Mouse (Mus musculus): Measurements from ENCODE around the gene Dlgap5. TPM values are rescaled to one million over a fixed set of nuclear protein-coding genes. Genes with fewer than 3 reads are reported as not detected.

Gene Dlgap5
- total RNA-seq, 1 experiment from 2014 or later, result 5.5 TPM

DNA sequence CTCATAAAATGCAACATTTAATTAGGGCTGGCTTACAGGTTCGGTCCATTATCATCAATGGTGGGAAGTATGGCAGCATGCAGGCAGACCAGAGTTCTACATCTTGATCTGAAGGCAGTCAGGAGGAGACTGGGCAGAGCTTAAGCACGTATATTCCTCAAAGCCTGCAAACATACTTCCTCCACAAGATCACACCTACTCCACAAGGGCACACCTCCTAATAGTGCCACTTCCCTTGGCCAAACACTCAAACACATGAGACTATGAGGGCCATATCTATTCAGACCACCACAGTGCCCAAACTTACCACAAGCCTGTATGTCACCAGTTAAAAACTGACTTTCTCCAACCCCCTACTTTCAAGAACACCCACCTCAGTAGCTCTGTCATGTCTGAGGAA is 56.8 kb downstream of the Dlgap5 start:
- no peak for ATAC-seq (ENCODE audit: extremely low read depth, insufficient number of reproducible peaks, low FRiP score, poor library complexity, severe bottlenecking)

GRCm38 (mm10) chr14:47359610-47360009 is 58.6 kb downstream of the Dlgap5 start:
- no peak for ATAC-seq (ENCODE audit: extremely low read depth, insufficient number of reproducible peaks, low FRiP score, poor library complexity, severe bottlenecking)

DNA sequence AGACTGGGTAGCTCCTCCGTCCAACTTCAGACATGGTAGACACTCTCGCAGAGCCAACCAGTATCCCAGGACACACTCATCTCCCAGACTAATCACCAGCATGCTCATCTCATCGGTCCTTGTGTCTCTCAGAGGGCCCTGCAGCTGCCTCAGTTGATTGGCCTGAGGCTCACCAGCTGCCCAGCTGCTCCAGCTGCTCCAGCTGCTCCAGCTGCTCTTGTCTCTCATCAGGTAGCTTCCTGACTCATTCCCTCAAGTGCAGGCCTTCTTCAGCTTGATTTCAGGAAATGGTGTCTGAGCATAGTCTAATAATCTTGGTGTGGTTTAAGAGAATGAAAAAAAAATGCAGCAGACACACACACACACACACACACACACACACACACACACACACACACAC is 61.6 kb downstream of the Dlgap5 start:
- no peak for ATAC-seq (ENCODE audit: extremely low read depth, insufficient number of reproducible peaks, low FRiP score, poor library complexity, severe bottlenecking)

GRCm38 (mm10) chr14:47354948-47355347 is 63.3 kb downstream of the Dlgap5 start:
- ATAC-seq (ENCODE audit: extremely low read depth, insufficient number of reproducible peaks, low FRiP score, poor library complexity, severe bottlenecking), result no peak

DNA sequence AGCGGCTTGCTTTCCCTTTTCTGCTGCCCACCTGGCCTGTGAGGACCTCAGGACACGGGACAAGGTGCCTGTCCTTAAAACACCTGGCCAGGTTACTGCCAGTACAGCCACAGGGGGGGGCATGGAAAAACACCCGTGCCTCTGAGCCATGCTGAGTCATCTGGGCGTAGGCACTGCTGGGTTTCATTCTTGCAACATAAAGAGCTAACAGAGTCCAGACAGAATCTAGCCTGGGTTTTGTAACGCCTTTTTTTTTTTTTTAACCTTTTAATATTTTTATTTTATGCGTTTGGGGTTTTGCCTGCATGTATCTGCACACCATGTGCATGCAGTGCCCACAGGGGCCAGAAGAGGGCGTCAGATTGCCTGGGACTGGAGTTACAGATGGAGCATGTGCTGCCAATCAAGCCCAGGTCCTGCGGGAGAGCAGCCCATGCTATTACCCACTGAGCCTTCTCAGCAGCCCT is 64.1 kb downstream of the Dlgap5 start:
- peak; percentile 66; the same call in 1 of the 2 replicates for ATAC-seq (ENCODE audit: extremely low read depth, insufficient number of reproducible peaks, low FRiP score, poor library complexity, severe bottlenecking)

GRCm38 (mm10) chr14:47353240-47353639 is 65.0 kb downstream of the Dlgap5 start:
- no peak for ATAC-seq (ENCODE audit: extremely low read depth, insufficient number of reproducible peaks, low FRiP score, poor library complexity, severe bottlenecking)

DNA sequence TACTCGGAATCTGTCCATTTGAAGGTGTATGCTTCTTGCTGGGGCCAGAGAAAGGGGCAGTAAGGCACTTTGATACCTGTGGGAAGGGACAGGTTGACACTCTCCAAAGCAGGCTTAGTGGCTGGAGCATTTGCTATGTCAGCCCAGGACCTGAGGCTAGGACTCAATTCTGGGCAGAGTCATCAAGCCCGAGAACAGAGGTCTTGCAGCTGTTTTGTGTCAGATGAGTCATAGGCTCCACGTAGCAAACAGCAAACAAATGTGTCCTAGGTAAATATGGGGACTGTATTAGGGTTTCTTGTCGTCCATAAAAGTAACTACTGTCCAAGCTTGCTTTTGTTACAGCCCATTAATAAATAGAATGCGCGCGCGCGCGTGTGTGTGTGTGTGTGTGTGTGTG is 65.9 kb downstream of the Dlgap5 start:
- ATAC-seq (ENCODE audit: extremely low read depth, insufficient number of reproducible peaks, low FRiP score, poor library complexity, severe bottlenecking), result no peak

GRCm38 (mm10) chr14:47350974-47351373 is 67.2 kb downstream of the Dlgap5 start:
- no peak for ATAC-seq (ENCODE audit: extremely low read depth, insufficient number of reproducible peaks, low FRiP score, poor library complexity, severe bottlenecking)

DNA sequence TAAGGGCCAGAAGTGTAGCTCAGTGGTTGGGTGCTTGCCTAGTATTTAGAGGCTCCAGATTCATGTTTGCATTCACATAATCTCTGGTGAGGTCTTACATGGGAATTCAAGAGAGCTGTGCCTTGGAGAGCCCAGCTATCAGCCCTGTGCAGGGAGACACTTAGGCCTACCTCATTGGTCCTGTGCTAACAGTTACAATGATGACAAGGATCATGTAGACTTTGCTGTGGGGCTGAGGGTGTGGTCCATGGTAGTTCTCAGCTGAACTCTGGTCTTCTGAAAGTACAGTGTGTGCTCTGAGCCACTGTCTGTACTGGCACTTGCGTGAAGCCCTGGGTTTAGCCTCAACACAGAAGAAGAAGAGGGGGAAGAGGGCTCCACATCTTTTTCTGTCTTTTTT is 71.5 kb downstream of the Dlgap5 start:
- ATAC-seq (ENCODE audit: extremely low read depth, insufficient number of reproducible peaks, low FRiP score, poor library complexity, severe bottlenecking), result no peak

DNA sequence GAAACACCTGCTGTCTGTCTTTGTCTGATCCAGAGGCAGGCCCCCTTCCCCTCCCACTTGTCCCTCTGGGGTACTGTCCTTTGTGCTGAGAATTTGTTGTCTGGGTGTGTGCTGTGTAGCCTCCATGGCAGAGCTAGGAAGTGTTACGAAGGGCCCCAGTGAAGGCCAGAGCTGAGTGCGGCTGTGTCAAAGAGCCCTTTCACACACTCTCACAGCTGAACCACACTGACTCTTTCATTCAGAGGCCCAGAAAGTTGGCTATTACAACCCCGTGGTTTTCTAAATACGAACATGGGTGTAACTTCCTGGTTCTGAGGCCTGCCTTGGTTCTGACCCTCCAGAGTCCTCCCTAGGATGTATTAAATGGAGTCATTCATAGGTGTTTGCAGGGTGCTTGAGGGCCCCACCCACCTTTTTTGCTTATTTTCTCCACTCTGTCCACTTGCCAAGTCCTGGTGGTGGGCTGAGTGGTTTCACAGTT is 76.4 kb downstream of the Dlgap5 start:
- no peak for ATAC-seq (ENCODE audit: extremely low read depth, insufficient number of reproducible peaks, low FRiP score, poor library complexity, severe bottlenecking)

GRCm38 (mm10) chr14:47340231-47340925 is 77.8 kb downstream of the Dlgap5 start:
- ATAC-seq (ENCODE audit: extremely low read depth, insufficient number of reproducible peaks, low FRiP score, poor library complexity, severe bottlenecking), result no peak

Other genes with a start within 250 kb of the Dlgap5 start
- 12.3 and 12.8 TPM in 2 replicates for gene Gch1, start 229.0 kb downstream of the Dlgap5 start, total RNA-seq (2017)
- 21.1 and 31.9 TPM in 2 replicates for gene Wdhd1, start 141.6 kb downstream of the Dlgap5 start, total RNA-seq (2017)
- gene Socs4, start 141.5 kb downstream of the Dlgap5 start, total RNA-seq (2017), result 20.5 and 24.4 TPM in 2 replicates
- gene Mapk1ip1l, start 120.1 kb downstream of the Dlgap5 start, total RNA-seq (2017), result 62.4 and 65.9 TPM in 2 replicates
- 82.9 and 109 TPM in 2 replicates for gene Lgals3, start 50.7 kb downstream of the Dlgap5 start, total RNA-seq (2017)
- gene Fbxo34, start 32.0 kb upstream of the Dlgap5 start, total RNA-seq (2017), result 19.0 and 24.6 TPM in 2 replicates
- 5.5 and 5.6 TPM in 2 replicates for gene Atg14, start 152.2 kb upstream of the Dlgap5 start, total RNA-seq (2017)
- gene Ktn1, start 230.0 kb upstream of the Dlgap5 start, total RNA-seq (2017), result 112 and 124 TPM in 2 replicates

All from neutrophil, adult 5-6 weeks (primary cell).